Mouse (Mus musculus) limb, embryonic 15.5 days (tissue): Measurements from ENCODE around the gene Sfn. TPM values are rescaled to one million over a fixed set of nuclear protein-coding genes. Genes with fewer than 3 reads are reported as not detected.

Experiments used
- ATAC-seq: fragments of 200-750 bp; cut with Nextera tagmentation; 2 replicates; pipeline ENCODE4 v1.8.0; 2017; ENCODE audit warnings: low read depth, moderate TSS enrichment; ENCODE audit not compliant: insufficient number of reproducible peaks, low FRiP score, low TSS enrichment
- H3K27ac ChIP-seq: fragments of 300-500 bp; sonication (generic); 2 replicates; pipeline ENCODE4 v1.5.1; 2015; ENCODE audit warnings: moderate library complexity, mild to moderate bottlenecking, inconsistent platforms
- H3K27me3 ChIP-seq: fragments of 300-500 bp; sonication (generic); 2 replicates; pipeline ENCODE4 v1.6.1; 2015; ENCODE audit warnings: inconsistent platforms
- H3K36me3 ChIP-seq: fragments of 300-500 bp; sonication (generic); 2 replicates; pipeline ENCODE4 v1.6.1; 2015; ENCODE audit warnings: inconsistent platforms
- H3K4me1 ChIP-seq: fragments of 300-500 bp; sonication (generic); 2 replicates; pipeline ENCODE4 v1.6.1; 2015; ENCODE audit warnings: inconsistent platforms
- H3K4me2 ChIP-seq: fragments of 300-500 bp; sonication (generic); 2 replicates; pipeline ENCODE4 v1.6.1; 2015; ENCODE audit warnings: mild to moderate bottlenecking, inconsistent platforms
- H3K4me3 ChIP-seq: fragments of 300-500 bp; sonication (generic); 2 replicates; pipeline ENCODE4 v1.5.1; 2015; ENCODE audit warnings: mild to moderate bottlenecking, inconsistent platforms
- H3K9ac ChIP-seq: fragments of 300-500 bp; sonication (generic); 2 replicates; pipeline ENCODE4 v1.6.1; 2015; ENCODE audit warnings: inconsistent platforms
- H3K9me3 ChIP-seq: fragments of 300-500 bp; sonication (generic); 2 replicates; pipeline ENCODE4 v1.6.1; 2016; ENCODE audit warnings: inconsistent platforms
- WGBS: fragments of 180-500 bp; shearing (Covaris S2); methylation state at CpG from one replicate; pipeline ENCODE4 v1.1.7; 2015; 5-methylcytosine and 5-hydroxymethylcytosine counted together
- polyA plus RNA-seq: library from polyadenylated mRNA; unstranded; fragments of >200 nt; fragmentation: Nextera tagmentation; extraction: Ambion mirVana; gene quantifications from 2 replicates; pipeline ENCODE4 v1.2.1, GENCODE M21; 2015

Gene Sfn
- polyA plus RNA-seq, 1 experiment from 2014 or later = 499 TPM

GRCm38 (mm10) chr4:133617936-133618335, 16.0 kb upstream of the Sfn start:
- Histone ChIP-seq H3K9me3 (no peaks in the 10 kb centered on the region), H3K27ac (no peak overlapping the region), H3K36me3 (peaks cover 61% of the 10 kb centered on the region), H3K4me2 (no peak overlapping the region), H3K4me3 (no peak overlapping the region), H3K4me1 (0 out of 2 replicates have a peak, but pooled peaks cover 2% of the 10 kb centered on the region), H3K9ac (no peak overlapping the region), H3K27me3 (no peaks in the 10 kb centered on the region)
- WGBS = 91% methylated on average over 11 of the region's 11 CpGs
- ATAC-seq = no peak

GRCm38 (mm10) chr4:133615416-133615815, 13.4 kb upstream of the Sfn start:
- Histone ChIP-seq H3K27me3 (no peaks in the 10 kb centered on the region), H3K36me3 (peaks cover 66% of the 10 kb centered on the region), H3K9ac (no peak overlapping the region), H3K4me3 (no peak overlapping the region), H3K4me1 (0 out of 2 replicates have a peak, but pooled peaks cover 2% of the 10 kb centered on the region), H3K4me2 (no peak overlapping the region), H3K27ac (no peak overlapping the region), H3K9me3 (peaks cover 4% of the 10 kb centered on the region; the same call in 1 of the 2 replicates)
- no peak for ATAC-seq
- WGBS = 87% methylated on average over 10 of the region's 10 CpGs

DNA sequence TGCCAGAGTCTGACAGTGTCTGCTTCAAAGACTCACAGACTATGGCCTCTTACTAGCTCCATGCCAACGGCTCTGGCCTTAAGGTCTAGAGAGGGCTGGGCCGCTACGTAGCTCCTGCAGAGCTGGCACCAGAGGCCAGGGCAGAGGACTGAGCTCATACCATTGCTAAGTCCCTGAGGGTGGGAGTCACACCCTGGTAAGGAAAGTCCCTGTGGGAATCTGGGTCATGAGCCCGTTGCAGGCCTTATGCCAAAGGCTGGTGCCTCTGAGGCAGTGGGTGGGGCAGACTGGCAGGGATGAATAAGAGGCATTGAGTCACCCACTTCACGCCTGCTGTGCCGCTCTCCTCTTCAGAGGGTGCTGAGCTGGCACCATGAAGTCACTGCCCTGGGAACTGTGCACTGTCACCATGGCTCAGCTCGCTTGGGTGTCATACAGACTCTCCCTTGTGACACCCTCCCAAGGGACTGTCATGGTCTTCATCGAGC, 12.3 kb upstream of the Sfn start:
- H3K9ac ChIP-seq = no peak overlapping the region
- H3K4me2 ChIP-seq = no peak overlapping the region
- no peaks in the 10 kb centered on the region for H3K27me3 ChIP-seq
- peaks cover 4% of the 10 kb centered on the region; the same call in 1 of the 2 replicates for H3K9me3 ChIP-seq
- peak overlapping the region; percentile 47; the same call in 1 of the 2 replicates for H3K27ac ChIP-seq
- H3K36me3 ChIP-seq = peaks cover 60% of the 10 kb centered on the region
- 80% methylated on average over 8 of the region's 8 CpGs for WGBS
- no peak for ATAC-seq
- 0 out of 2 replicates have a peak, but pooled peaks cover 2% of the 10 kb centered on the region for H3K4me1 ChIP-seq
- no peak overlapping the region for H3K4me3 ChIP-seq

GRCm38 (mm10) chr4:133613867-133614266, 11.9 kb upstream of the Sfn start:
- Histone ChIP-seq H3K4me1 (0 out of 2 replicates have a peak, but pooled peaks cover 2% of the 10 kb centered on the region), H3K9ac (no peak overlapping the region), H3K27ac (peak overlapping the region; percentile 47; the same call in 1 of the 2 replicates), H3K4me2 (no peak overlapping the region), H3K27me3 (no peaks in the 10 kb centered on the region), H3K9me3 (peaks cover 4% of the 10 kb centered on the region; the same call in 1 of the 2 replicates), H3K4me3 (no peak overlapping the region), H3K36me3 (peaks cover 62% of the 10 kb centered on the region)
- no peak for ATAC-seq
- WGBS = 80% methylated on average over 4 of the region's 4 CpGs

GRCm38 (mm10) chr4:133613026-133613425, 11.1 kb upstream of the Sfn start:
- Histone ChIP-seq H3K36me3 (peaks cover 70% of the 10 kb centered on the region), H3K4me2 (no peak overlapping the region), H3K27ac (no peak overlapping the region), H3K27me3 (no peaks in the 10 kb centered on the region), H3K9ac (no peak overlapping the region), H3K4me3 (no peak overlapping the region), H3K4me1 (0 out of 2 replicates have a peak, but pooled peaks cover 2% of the 10 kb centered on the region), H3K9me3 (peaks cover 4% of the 10 kb centered on the region; the same call in 1 of the 2 replicates)
- ATAC-seq = no peak
- WGBS = 91% methylated on average over 8 of the region's 8 CpGs

DNA sequence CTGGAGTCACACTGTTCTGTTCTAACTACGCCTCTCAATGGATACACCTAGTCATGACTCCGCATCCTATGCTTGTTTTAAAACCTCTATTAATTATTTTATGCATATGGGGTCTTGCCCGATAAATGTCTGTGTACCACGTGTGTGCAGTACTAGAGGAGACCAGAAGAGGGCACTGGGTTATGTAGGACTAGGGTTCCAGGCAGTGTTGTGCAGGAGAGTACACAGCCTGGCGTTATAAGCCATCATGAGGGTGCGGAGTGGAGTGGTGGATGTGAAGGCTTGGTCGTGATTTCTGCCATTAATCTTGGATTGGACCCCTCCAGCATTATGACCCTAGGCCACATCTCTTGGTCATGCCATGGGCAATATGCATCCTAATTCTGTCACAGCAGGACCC, 10.4 kb upstream of the Sfn start:
- no peak overlapping the region for H3K4me3 ChIP-seq
- H3K4me1 ChIP-seq = 0 out of 2 replicates have a peak, but pooled peaks cover 5% of the 10 kb centered on the region
- no peaks in the 10 kb centered on the region for H3K27me3 ChIP-seq
- H3K9ac ChIP-seq = no peak overlapping the region
- WGBS = over 99% methylated on average over 7 of the region's 7 CpGs
- ATAC-seq = no peak
- peaks cover 4% of the 10 kb centered on the region; the same call in 1 of the 2 replicates for H3K9me3 ChIP-seq
- H3K36me3 ChIP-seq = peaks cover 75% of the 10 kb centered on the region
- no peak overlapping the region for H3K4me2 ChIP-seq
- no peak overlapping the region for H3K27ac ChIP-seq

- H3K27ac ChIP-seq = no peak overlapping the region
- H3K9me3 ChIP-seq = peaks cover 4% of the 10 kb centered on the region; the same call in 1 of the 2 replicates
- peaks cover 75% of the 10 kb centered on the region for H3K36me3 ChIP-seq
- H3K9ac ChIP-seq = no peak overlapping the region
- H3K4me3 ChIP-seq = no peak overlapping the region
- 0 out of 2 replicates have a peak, but pooled peaks cover 5% of the 10 kb centered on the region for H3K4me1 ChIP-seq
- ATAC-seq = no peak
- 96% methylated on average over 5 of the region's 5 CpGs for WGBS
- no peak overlapping the region for H3K4me2 ChIP-seq
- H3K27me3 ChIP-seq = no peaks in the 10 kb centered on the region
Observed at GRCm38 (mm10) chr4:133611815-133612214, 9.8 kb upstream of the Sfn start.

DNA sequence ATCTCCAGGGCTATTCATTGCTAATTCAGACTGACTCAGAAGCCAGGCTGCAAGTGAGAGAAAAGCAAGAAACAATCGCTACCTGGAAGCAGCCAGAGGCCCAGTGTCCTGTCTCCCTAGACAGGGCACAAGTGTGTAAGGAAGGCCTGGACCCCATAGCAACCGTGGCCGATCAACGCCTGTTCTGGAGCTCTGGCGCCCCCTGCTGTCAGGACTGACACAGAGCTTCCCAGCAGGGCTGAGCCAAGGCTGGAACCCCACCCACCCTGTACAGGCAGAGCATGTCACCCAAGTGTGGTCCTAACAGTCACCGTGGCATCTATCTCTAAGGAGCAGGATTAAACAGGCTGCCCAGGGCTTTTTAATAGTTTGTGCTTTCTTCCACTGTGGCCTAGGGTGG, 7.8 kb upstream of the Sfn start:
- H3K27ac ChIP-seq = no peak overlapping the region
- H3K4me2 ChIP-seq = no peak overlapping the region
- H3K27me3 ChIP-seq = no peaks in the 10 kb centered on the region
- 16% methylated on average over 6 of the region's 6 CpGs for WGBS
- ATAC-seq = no peak
- peaks cover 14% of the 10 kb centered on the region; the same call in 1 of the 2 replicates for H3K4me1 ChIP-seq
- no peak overlapping the region for H3K4me3 ChIP-seq
- peaks cover 4% of the 10 kb centered on the region; the same call in 1 of the 2 replicates for H3K9me3 ChIP-seq
- H3K36me3 ChIP-seq = peaks cover 81% of the 10 kb centered on the region
- no peak overlapping the region for H3K9ac ChIP-seq

DNA sequence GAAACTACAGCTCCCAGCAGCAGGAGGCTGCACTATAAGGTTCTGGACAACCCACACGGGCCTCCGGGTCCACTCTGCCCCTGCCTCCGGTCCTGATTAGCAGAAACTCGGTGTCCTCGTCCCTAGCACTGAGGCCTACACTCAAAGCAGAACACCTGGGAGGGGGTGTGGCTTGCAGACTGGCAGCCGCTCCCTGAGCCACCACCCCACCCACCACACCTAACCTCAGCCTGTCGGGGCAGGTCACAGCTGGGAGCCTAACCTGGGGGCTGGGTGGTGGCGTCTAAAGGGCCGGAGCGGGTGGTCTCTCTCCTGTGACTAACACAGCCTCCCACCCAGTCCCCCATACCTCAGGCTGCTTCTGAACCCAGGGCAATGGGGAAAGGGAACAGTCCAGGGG, 5.3 kb upstream of the Sfn start:
- peaks cover 2% of the 10 kb centered on the region; the same call in 1 of the 2 replicates for H3K9me3 ChIP-seq
- peaks cover 11% of the 10 kb centered on the region for H3K27me3 ChIP-seq
- ATAC-seq = no peak
- H3K9ac ChIP-seq = no peak overlapping the region
- H3K4me2 ChIP-seq = no peak overlapping the region
- H3K27ac ChIP-seq = peak overlapping the region; percentile 8; the same call in 1 of the 2 replicates
- 72% methylated on average over 10 of the region's 10 CpGs for WGBS
- no peak overlapping the region for H3K4me3 ChIP-seq
- peaks cover 15% of the 10 kb centered on the region; the same call in 1 of the 2 replicates for H3K4me1 ChIP-seq
- peaks cover 71% of the 10 kb centered on the region for H3K36me3 ChIP-seq

GRCm38 (mm10) chr4:133605330-133605729, 3.4 kb upstream of the Sfn start:
- Histone ChIP-seq H3K27ac (peak overlapping the region; percentile 75), H3K4me2 (no peak overlapping the region)

DNA sequence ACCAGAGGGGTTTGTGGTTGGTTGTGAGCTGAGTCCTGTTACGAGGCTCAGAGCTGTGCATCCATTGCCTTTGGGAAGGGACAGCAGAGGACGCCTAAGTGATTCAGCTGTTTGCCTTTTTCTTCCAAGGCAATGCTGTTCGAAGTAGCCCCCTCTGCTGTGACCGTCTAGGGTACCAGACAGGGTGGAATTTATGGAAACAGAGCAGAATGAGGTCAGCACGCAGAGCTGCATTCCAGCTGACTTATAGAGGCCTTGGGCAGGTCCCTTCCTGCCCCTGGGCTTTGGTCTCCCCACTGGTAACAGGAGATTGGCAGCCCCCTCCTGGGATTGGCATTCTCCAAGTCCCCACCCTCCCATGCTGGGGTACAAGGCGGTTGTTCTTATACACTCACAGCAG, 2.9 kb upstream of the Sfn start:
- Histone ChIP-seq H3K4me3 (no peak overlapping the region), H3K4me1 (peaks cover 28% of the 10 kb centered on the region), H3K9ac (no peak overlapping the region), H3K9me3 (no peaks in the 10 kb centered on the region), H3K27me3 (peaks cover 30% of the 10 kb centered on the region), H3K27ac (peak overlapping the region; percentile 59; the same call in 1 of the 2 replicates), H3K36me3 (peaks cover 58% of the 10 kb centered on the region), H3K4me2 (no peak overlapping the region)
- 62% methylated on average over 6 of the region's 6 CpGs for WGBS
- no peak for ATAC-seq

More at GRCm38 (mm10) chr4:133605330-133605729, 3.4 kb upstream of the Sfn start:
- ATAC-seq = peak; percentile 38; the same call in 1 of the 2 replicates
- Histone ChIP-seq H3K9ac (no peak overlapping the region), H3K27me3 (peaks cover 26% of the 10 kb centered on the region), H3K36me3 (peaks cover 58% of the 10 kb centered on the region), H3K4me3 (no peak overlapping the region), H3K9me3 (no peaks in the 10 kb centered on the region), H3K4me1 (peaks cover 23% of the 10 kb centered on the region)
- 57% methylated on average over 9 of the region's 9 CpGs for WGBS

- Histone ChIP-seq H3K36me3 (peaks cover 53% of the 10 kb centered on the region), H3K4me1 (peaks cover 31% of the 10 kb centered on the region), H3K9me3 (no peaks in the 10 kb centered on the region), H3K27ac (no peak overlapping the region), H3K4me2 (no peak overlapping the region), H3K4me3 (no peak overlapping the region), H3K9ac (no peak overlapping the region), H3K27me3 (peaks cover 36% of the 10 kb centered on the region)
- 68% methylated on average over 7 of the region's 7 CpGs for WGBS
- ATAC-seq = no peak
Observed at GRCm38 (mm10) chr4:133604175-133604574, 2.2 kb upstream of the Sfn start.
